Mouse (Mus musculus) heart, embryonic 14.5 days (tissue): Measurements from ENCODE around the gene Bcl2l11. TPM values are rescaled to one million over a fixed set of nuclear protein-coding genes. Genes with fewer than 3 reads are reported as not detected.
A peak's percentile ranks its signal among the peaks of the same experiment; 100 is the strongest.
"Not testable (repeated sequence)": the region's sequence is repeated elsewhere in the genome, so short reads cannot be mapped to it uniquely, and the experiment has no call there.

Experiments used
- ATAC-seq: fragments of 200-750 bp; cut with Nextera tagmentation; 2 replicates; pipeline ENCODE4 v1.8.0; 2017; ENCODE audit warnings: low read depth, moderate TSS enrichment; ENCODE audit not compliant: insufficient number of reproducible peaks, insufficient read depth, low FRiP score
- H3K27ac ChIP-seq, 2 experiments: fragments of 200-500 bp in 1 of 2; fragments of 300-500 bp in 1 of 2; sonication (generic) in 1 of 2; replicated peaks in 1 of 2; 2 replicates each; pipeline ENCODE4 v1.5.1; 2012 to 2014; ENCODE audit warnings: low read depth in 2 of 2, low read length in 2 of 2, control low read depth in 1 of 2, mild to moderate bottlenecking in 1 of 2, mixed read lengths in 1 of 2; ENCODE audit not compliant: control insufficient read depth in 1 of 2, insufficient read depth in 1 of 2
- H3K27me3 ChIP-seq: fragments of 300-500 bp; sonication (generic); 2 replicates; pipeline ENCODE4 v1.6.1; 2014; ENCODE audit warnings: mild to moderate bottlenecking, low read length, control low read depth; ENCODE audit not compliant: control insufficient read depth, insufficient read depth
- H3K36me3 ChIP-seq: fragments of 300-500 bp; sonication (generic); 2 replicates; pipeline ENCODE4 v1.6.1; 2014; ENCODE audit warnings: mild to moderate bottlenecking, control low read depth, low read length, mixed read lengths; ENCODE audit not compliant: control insufficient read depth, insufficient read depth
- H3K4me1 ChIP-seq, 2 experiments: fragments of 200-500 bp in 1 of 2; fragments of 300-500 bp in 1 of 2; sonication (generic) in 1 of 2; 2 replicates each; pipeline ENCODE4 v1.6.1; 2012 to 2014; ENCODE audit warnings: low read length in 2 of 2, control low read depth in 1 of 2, mixed read lengths in 1 of 2; ENCODE audit not compliant: control insufficient read depth in 2 of 2, insufficient read depth in 2 of 2
- H3K4me2 ChIP-seq: fragments of 300-500 bp; sonication (generic); 2 replicates; pipeline ENCODE4 v1.6.1; 2014; ENCODE audit warnings: mild to moderate bottlenecking, low read length
- H3K4me3 ChIP-seq, 2 experiments: fragments of 200-500 bp in 1 of 2; fragments of 300-500 bp in 1 of 2; sonication (generic) in 1 of 2; 2 replicates each; pipeline ENCODE4 v1.5.1; 2012 to 2014; ENCODE audit warnings: low read length in 2 of 2, mild to moderate bottlenecking in 2 of 2, control low read depth in 1 of 2, low read depth in 1 of 2, moderate library complexity in 1 of 2; ENCODE audit not compliant: control insufficient read depth in 1 of 2, insufficient read depth in 1 of 2
- H3K9ac ChIP-seq: fragments of 300-500 bp; sonication (generic); 2 replicates; pipeline ENCODE4 v1.6.1; 2014; ENCODE audit warnings: mild to moderate bottlenecking, low read length
- H3K9me3 ChIP-seq: fragments of 300-500 bp; sonication (generic); 2 replicates; pipeline ENCODE4 v1.6.1; 2016; ENCODE audit warnings: low read length, control low read depth; ENCODE audit not compliant: control insufficient read depth
- WGBS: fragments of 180-500 bp; shearing (Covaris S2); extraction: QIAGEN DNeasy Blood & Tissue Kit; methylation state at CpG from one replicate; pipeline ENCODE4 v1.1.7; 2014; 5-methylcytosine and 5-hydroxymethylcytosine counted together
- polyA plus RNA-seq: library from polyadenylated mRNA; unstranded; fragments of >200 nt; fragmentation: Nextera tagmentation; extraction: Ambion mirVana; gene quantifications from 2 replicates; pipeline ENCODE4 v1.2.1, GENCODE M21; 2014

The Bcl2l11 gene
- polyA plus RNA-seq, 1 experiment from 2014 or later = 21.0 TPM

- Histone ChIP-seq H3K9me3 (no peaks in the 10 kb centered on the region), H3K4me2 (no peak overlapping the region), H3K4me1 (peaks cover 41 to 45% of the 10 kb centered on the region in 2 experiments), H3K27me3 (no peaks in the 10 kb centered on the region), H3K27ac (no peak overlapping the region), H3K4me3 (no peak overlapping the region), H3K36me3 (no peaks in the 10 kb centered on the region), H3K9ac (no peak overlapping the region)
- ATAC-seq = no peak
- WGBS = 60% methylated on average over 9 of the region's 9 CpGs
These were observed 48.9 kb downstream of the Bcl2l11 start for GRCm38 (mm10) chr2:128174604-128175342.

- WGBS = 96% methylated on average over 6 of the region's 6 CpGs
- Histone ChIP-seq H3K9ac (no peak overlapping the region), H3K4me3 (no peak overlapping the region), H3K4me1 (peaks cover 46 to 49% of the 10 kb centered on the region in 2 experiments), H3K27me3 (no peaks in the 10 kb centered on the region), H3K27ac (no peak overlapping the region), H3K9me3 (no peaks in the 10 kb centered on the region), H3K4me2 (no peak overlapping the region), H3K36me3 (no peaks in the 10 kb centered on the region)
- no peak for ATAC-seq
These were observed 49.8 kb downstream of the Bcl2l11 start for GRCm38 (mm10) chr2:128175625-128176024.

GRCm38 (mm10) chr2:128176391-128177044, 50.7 kb downstream of the Bcl2l11 start:
- Histone ChIP-seq H3K4me1 (peaks cover 46 to 49% of the 10 kb centered on the region in 2 experiments), H3K4me2 (peak overlapping the region; percentile 15; the same call in 1 of the 2 replicates), H3K9ac (peak overlapping the region; percentile 32; the same call in 1 of the 2 replicates), H3K27me3 (no peaks in the 10 kb centered on the region), H3K27ac (peak overlapping the region; percentile 48 to 50; a peak in 3 of 4 replicates), H3K36me3 (no peaks in the 10 kb centered on the region), H3K4me3 (no peak overlapping the region), H3K9me3 (no peaks in the 10 kb centered on the region)
- 34% methylated on average over 12 of the region's 12 CpGs for WGBS
- ATAC-seq = no peak

GRCm38 (mm10) chr2:128177241-128177661, 51.4 kb downstream of the Bcl2l11 start:
- ATAC-seq = no peak
- peak overlapping the region; percentile 48 to 50 for H3K27ac ChIP-seq
- H3K36me3 ChIP-seq = no peaks in the 10 kb centered on the region
- peaks cover 46 to 49% of the 10 kb centered on the region in 2 experiments for H3K4me1 ChIP-seq
- H3K4me2 ChIP-seq = no peak overlapping the region
- peak overlapping the region; percentile 32; the same call in 1 of the 2 replicates for H3K9ac ChIP-seq
- 11% methylated on average over 5 of the region's 5 CpGs for WGBS
- no peak overlapping the region for H3K4me3 ChIP-seq
- H3K9me3 ChIP-seq = 0 out of 2 replicates have a peak, but pooled peaks cover 3% of the 10 kb centered on the region
- no peaks in the 10 kb centered on the region for H3K27me3 ChIP-seq

- H3K4me3 ChIP-seq = no peak overlapping the region
- peak overlapping the region; percentile 42; the same call in 1 of the 2 replicates for H3K9ac ChIP-seq
These were observed 53.4 kb downstream of the Bcl2l11 start for GRCm38 (mm10) chr2:128179126-128179807.

GRCm38 (mm10) chr2:128179808-128180379, 54.1 kb downstream of the Bcl2l11 start:
- H3K4me2 ChIP-seq = peak overlapping the region; percentile 16; the same call in 1 of the 2 replicates

More at GRCm38 (mm10) chr2:128179126-128179807, 53.4 kb downstream of the Bcl2l11 start:
- Histone ChIP-seq H3K4me2 (peak overlapping the region; percentile 14; the same call in 1 of the 2 replicates), H3K4me1 (peaks cover 40 to 43% of the 10 kb centered on the region in 2 experiments), H3K36me3 (no peaks in the 10 kb centered on the region), H3K27me3 (no peaks in the 10 kb centered on the region), H3K9me3 (0 out of 2 replicates have a peak, but pooled peaks cover 3% of the 10 kb centered on the region), H3K27ac (peak overlapping the region; percentile 77 to 91)
- WGBS = 54% methylated on average over 18 of the region's 18 CpGs
- no peak; the same call in 1 of the 2 replicates for ATAC-seq

GRCm38 (mm10) chr2:128182181-128182580, 56.3 kb downstream of the Bcl2l11 start:
- not testable (repeated sequence) for H3K9ac ChIP-seq, H3K27ac ChIP-seq, H3K4me2 ChIP-seq, H3K9me3 ChIP-seq, H3K36me3 ChIP-seq, H3K27me3 ChIP-seq, ATAC-seq, H3K4me3 ChIP-seq
- H3K4me1 ChIP-seq = peaks cover 42 to 50% of the 10 kb centered on the region in 2 experiments
- WGBS = 76% methylated on average over 9 of the region's 9 CpGs

More at GRCm38 (mm10) chr2:128179808-128180379, 54.1 kb downstream of the Bcl2l11 start:
- Histone ChIP-seq H3K27me3 (no peaks in the 10 kb centered on the region), H3K27ac (peak overlapping the region; percentile 77 to 91), H3K9ac (peak overlapping the region; percentile 42; the same call in 1 of the 2 replicates), H3K4me1 (peaks cover 37 to 38% of the 10 kb centered on the region in 2 experiments), H3K4me3 (no peak overlapping the region), H3K36me3 (no peaks in the 10 kb centered on the region), H3K9me3 (0 out of 2 replicates have a peak, but pooled peaks cover 3% of the 10 kb centered on the region)
- peak; percentile 92 for ATAC-seq
- 8% methylated on average over 9 of the region's 9 CpGs for WGBS
